Mouse (Mus musculus): ENCODE results near the gene Cyp26a1.

The Cyp26a1 gene

GRCm38 (mm10) chr19:37690716-37691115 is 6.9 kb upstream of the Cyp26a1 start:
- Histone ChIP-seq H3K27me3 (ENCODE audit: control insufficient read depth, insufficient read depth, low read length, poor library complexity, severe bottlenecking) (no peaks in the 10 kb centered on the region), H3K36me3 (ENCODE audit: control insufficient read depth, insufficient read depth, low read length, poor library complexity, severe bottlenecking) (peaks cover under 1% of the 10 kb centered on the region; the same call in 1 of the 2 replicates)
- no peak for DNase-seq (ENCODE audit: low read depth, low spot score)

- peak; percentile 33 for DNase-seq (ENCODE audit: low read depth, low spot score)
- no peaks in the 10 kb centered on the region; the same call in 1 of the 2 replicates for H3K36me3 ChIP-seq (ENCODE audit: control insufficient read depth, insufficient read depth, low read length, poor library complexity, severe bottlenecking)
- 0 out of 2 replicates have a peak, but pooled peaks cover 3% of the 10 kb centered on the region for H3K27me3 ChIP-seq (ENCODE audit: control insufficient read depth, insufficient read depth, low read length, poor library complexity, severe bottlenecking)
Observed at GRCm38 (mm10) chr19:37692879-37693278, 4.7 kb upstream of the Cyp26a1 start.

- H3K36me3 ChIP-seq (ENCODE audit: control insufficient read depth, insufficient read depth, low read length, poor library complexity, severe bottlenecking): no peaks in the 10 kb centered on the region
- no peak for DNase-seq (ENCODE audit: low read depth, low spot score)
- 0 out of 2 replicates have a peak, but pooled peaks cover 4% of the 10 kb centered on the region for H3K27me3 ChIP-seq (ENCODE audit: control insufficient read depth, insufficient read depth, low read length, poor library complexity, severe bottlenecking)
Observed at GRCm38 (mm10) chr19:37695146-37695545, 2.5 kb upstream of the Cyp26a1 start.

- 0 out of 2 replicates have a peak, but pooled peaks cover 4% of the 10 kb centered on the region for H3K27me3 ChIP-seq (ENCODE audit: control insufficient read depth, insufficient read depth, low read length, poor library complexity, severe bottlenecking)
- no peaks in the 10 kb centered on the region for H3K36me3 ChIP-seq (ENCODE audit: control insufficient read depth, insufficient read depth, low read length, poor library complexity, severe bottlenecking)
- peak; percentile 19 for DNase-seq (ENCODE audit: low read depth, low spot score)
Observed at GRCm38 (mm10) chr19:37695762-37696602, 1.6 kb upstream of the Cyp26a1 start.

- Histone ChIP-seq H3K36me3 (ENCODE audit: control insufficient read depth, insufficient read depth, low read length, poor library complexity, severe bottlenecking) (no peaks in the 10 kb centered on the region), H3K27me3 (ENCODE audit: control insufficient read depth, insufficient read depth, low read length, poor library complexity, severe bottlenecking) (0 out of 2 replicates have a peak, but pooled peaks cover 4% of the 10 kb centered on the region)
- DNase-seq (ENCODE audit: low read depth, low spot score): no peak
Observed at GRCm38 (mm10) chr19:37696603-37697334, 829 bp upstream of the Cyp26a1 start.

GRCm38 (mm10) chr19:37697335-37697636 is 312 bp upstream of the Cyp26a1 start:
- no peaks in the 10 kb centered on the region for H3K36me3 ChIP-seq (ENCODE audit: control insufficient read depth, insufficient read depth, low read length, poor library complexity, severe bottlenecking)
- 0 out of 2 replicates have a peak, but pooled peaks cover 4% of the 10 kb centered on the region for H3K27me3 ChIP-seq (ENCODE audit: control insufficient read depth, insufficient read depth, low read length, poor library complexity, severe bottlenecking)
- no peak for DNase-seq (ENCODE audit: low read depth, low spot score)

GRCm38 (mm10) chr19:37698273-37699160 is 919 bp downstream of the Cyp26a1 start:
- Histone ChIP-seq H3K36me3 (ENCODE audit: control insufficient read depth, insufficient read depth, low read length, poor library complexity, severe bottlenecking) (no peaks in the 10 kb centered on the region), H3K27me3 (ENCODE audit: control insufficient read depth, insufficient read depth, low read length, poor library complexity, severe bottlenecking) (0 out of 2 replicates have a peak, but pooled peaks cover 4% of the 10 kb centered on the region)
- no peak for DNase-seq (ENCODE audit: low read depth, low spot score)

- no peak for DNase-seq (ENCODE audit: low read depth, low spot score)
- no peaks in the 10 kb centered on the region for H3K36me3 ChIP-seq (ENCODE audit: control insufficient read depth, insufficient read depth, low read length, poor library complexity, severe bottlenecking)
- H3K27me3 ChIP-seq (ENCODE audit: control insufficient read depth, insufficient read depth, low read length, poor library complexity, severe bottlenecking): 0 out of 2 replicates have a peak, but pooled peaks cover 4% of the 10 kb centered on the region
Observed at GRCm38 (mm10) chr19:37699711-37700110, 2.1 kb downstream of the Cyp26a1 start.

GRCm38 (mm10) chr19:37702377-37703076 is 4.9 kb downstream of the Cyp26a1 start:
- no peak for DNase-seq (ENCODE audit: low read depth, low spot score)
- no peaks in the 10 kb centered on the region for H3K36me3 ChIP-seq (ENCODE audit: control insufficient read depth, insufficient read depth, low read length, poor library complexity, severe bottlenecking)
- 0 out of 2 replicates have a peak, but pooled peaks cover 4% of the 10 kb centered on the region for H3K27me3 ChIP-seq (ENCODE audit: control insufficient read depth, insufficient read depth, low read length, poor library complexity, severe bottlenecking)

GRCm38 (mm10) chr19:37703902-37704509 is 6.4 kb downstream of the Cyp26a1 start:
- peak; percentile 74 for DNase-seq (ENCODE audit: low read depth, low spot score)
- H3K36me3 ChIP-seq (ENCODE audit: control insufficient read depth, insufficient read depth, low read length, poor library complexity, severe bottlenecking): no peaks in the 10 kb centered on the region
- H3K27me3 ChIP-seq (ENCODE audit: control insufficient read depth, insufficient read depth, low read length, poor library complexity, severe bottlenecking): no peaks in the 10 kb centered on the region

- Histone ChIP-seq H3K36me3 (ENCODE audit: control insufficient read depth, insufficient read depth, low read length, poor library complexity, severe bottlenecking) (no peaks in the 10 kb centered on the region), H3K27me3 (ENCODE audit: control insufficient read depth, insufficient read depth, low read length, poor library complexity, severe bottlenecking) (no peaks in the 10 kb centered on the region)
- no peak for DNase-seq (ENCODE audit: low read depth, low spot score)
Observed at GRCm38 (mm10) chr19:37705722-37706121, 8.1 kb downstream of the Cyp26a1 start.

- no peaks in the 10 kb centered on the region for H3K36me3 ChIP-seq (ENCODE audit: control insufficient read depth, insufficient read depth, low read length, poor library complexity, severe bottlenecking)
- no peak for DNase-seq (ENCODE audit: low read depth, low spot score)
- no peaks in the 10 kb centered on the region for H3K27me3 ChIP-seq (ENCODE audit: control insufficient read depth, insufficient read depth, low read length, poor library complexity, severe bottlenecking)
Observed at GRCm38 (mm10) chr19:37714681-37715080, 17.1 kb downstream of the Cyp26a1 start.

- no peak for DNase-seq (ENCODE audit: low read depth, low spot score)
- H3K27me3 ChIP-seq (ENCODE audit: control insufficient read depth, insufficient read depth, low read length, poor library complexity, severe bottlenecking): no peaks in the 10 kb centered on the region
- H3K36me3 ChIP-seq (ENCODE audit: control insufficient read depth, insufficient read depth, low read length, poor library complexity, severe bottlenecking): no peaks in the 10 kb centered on the region
Observed at GRCm38 (mm10) chr19:37715980-37716379, 18.4 kb downstream of the Cyp26a1 start.
